Mouse (Mus musculus): Measurements from ENCODE around the gene Ncbp1.

DNA sequence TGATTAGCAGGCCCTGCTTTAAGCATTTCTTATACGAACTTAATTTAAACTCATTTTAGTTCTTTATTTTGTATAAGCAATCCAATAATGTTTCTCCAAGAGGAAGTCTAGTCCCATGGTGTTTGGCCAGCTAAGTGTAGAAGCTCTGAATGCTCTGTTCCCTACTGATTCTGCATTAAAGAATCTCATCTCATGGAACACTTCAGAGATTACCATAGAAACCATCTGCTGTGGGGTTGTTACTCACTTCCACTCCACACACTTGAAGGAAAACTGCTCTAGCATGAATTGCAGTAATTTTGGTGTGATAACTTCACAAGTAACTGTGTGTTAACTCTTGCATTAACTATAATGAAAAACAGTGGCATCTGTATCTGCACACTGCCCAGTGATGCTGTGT, 8.5 kb downstream of the Ncbp1 start:
- TF ChIP-seq CTCF (IDR thresholded peaks at IDR 0.05; ENCODE audit: low read depth) = no peak
- TF ChIP-seq EP300 (optimal IDR thresholded peaks at IDR 0.05) = no peak

Measured in stomach, postnatal 0 days (tissue).